Mouse (Mus musculus) liver, embryonic 14.5 days (tissue): ENCODE measurements around the gene Nrxn2. TPM values are rescaled to one million over a fixed set of nuclear protein-coding genes. Genes with fewer than 3 reads are reported as not detected.
A peak's percentile ranks its signal among the peaks of the same experiment; 100 is the strongest.

Source experiments
- ATAC-seq: fragments of 200-750 bp; cut with Nextera tagmentation; 2 replicates; pipeline ENCODE4 v1.8.0; 2017; ENCODE audit warnings: moderate number of reproducible peaks, mild to moderate bottlenecking, moderate library complexity; ENCODE audit not compliant: insufficient read depth
- DNase-seq, 3 experiments: peaks; one replicate each; pipeline ENCODE4 v3.0.0-alpha.2; 2012 to 2013; ENCODE audit warnings: low read depth in 3 of 3, low spot score in 3 of 3
- H3K27ac ChIP-seq: fragments of 300-500 bp; sonication (generic); 2 replicates; pipeline ENCODE4 v1.5.1; 2014; ENCODE audit warnings: moderate library complexity, mild to moderate bottlenecking, control low read depth, inconsistent platforms
- H3K27me3 ChIP-seq: fragments of 300-500 bp; sonication (generic); 2 replicates; pipeline ENCODE4 v1.6.1; 2014; ENCODE audit warnings: mild to moderate bottlenecking, low read length, moderate library complexity; ENCODE audit not compliant: control insufficient read depth, insufficient read depth
- H3K36me3 ChIP-seq: fragments of 300-500 bp; sonication (generic); replicated peaks from 2 replicates; pipeline ENCODE4 v1.6.1; 2014; ENCODE audit warnings: low read depth; ENCODE audit not compliant: control insufficient read depth, insufficient read depth
- H3K4me1 ChIP-seq, 2 experiments: fragments of 200-500 bp in 1 of 2; fragments of 300-500 bp in 1 of 2; sonication (generic) in 1 of 2; replicated peaks; 2 replicates each; pipeline ENCODE4 v1.6.1; 2012 to 2014; ENCODE audit warnings: antibody characterized with exemption in 1 of 2, inconsistent platforms in 1 of 2, low read length in 1 of 2; ENCODE audit not compliant: control insufficient read depth in 2 of 2, insufficient read depth in 2 of 2
- H3K4me2 ChIP-seq: fragments of 300-500 bp; sonication (generic); 2 replicates; pipeline ENCODE4 v1.6.1; 2014; ENCODE audit warnings: low read depth, mild to moderate bottlenecking, control low read depth, moderate library complexity
- H3K4me3 ChIP-seq, 2 experiments: fragments of 200-500 bp in 1 of 2; fragments of 300-500 bp in 1 of 2; sonication (generic) in 1 of 2; 2 replicates each; pipeline ENCODE4 v1.5.1; 2012 to 2014; ENCODE audit warnings: low read depth in 2 of 2, low read length in 2 of 2, mild to moderate bottlenecking in 2 of 2, control low read depth in 1 of 2, inconsistent platforms in 1 of 2, moderate library complexity in 1 of 2; ENCODE audit not compliant: insufficient read depth in 1 of 2
- H3K9ac ChIP-seq: fragments of 300-500 bp; sonication (generic); replicated peaks from 2 replicates; pipeline ENCODE4 v1.6.1; 2014; ENCODE audit warnings: mild to moderate bottlenecking, control low read depth, moderate library complexity
- H3K9me3 ChIP-seq: fragments of 300-500 bp; sonication (generic); 2 replicates; pipeline ENCODE4 v1.6.1; 2016; ENCODE audit warnings: low read length, mixed read lengths; ENCODE audit not compliant: control insufficient read depth
- CTCF ChIP-seq: IDR thresholded peaks from 2 replicates; pipeline ENCODE4 v1.5.1; 2016; ENCODE audit warnings: antibody characterized with exemption, low read depth, control low read depth
- EP300 ChIP-seq: IDR thresholded peaks from 2 replicates; pipeline ENCODE4 v1.6.1; 2016; ENCODE audit warnings: antibody characterized with exemption, low read depth
- whole genome bisulfite sequencing: fragments of 180-500 bp; shearing (Covaris S2); extraction: QIAGEN DNeasy Blood & Tissue Kit; methylation state at CpG from one replicate; pipeline ENCODE4 v1.1.7; 2014; ENCODE audit not compliant: insufficient replicate concordance; 5-methylcytosine and 5-hydroxymethylcytosine counted together
- polyA plus RNA-seq, 2 experiments: library from polyadenylated mRNA; depleted of rRNA in 1 of 2; stranded (reverse) in 1 of 2; unstranded in 1 of 2; fragments of >200 nt; fragmentation: Nextera tagmentation in 1 of 2; extraction: Ambion mirVana in 1 of 2; gene quantifications; 2 replicates each; pipeline versions ENCODE4 v1.2.1 to v1.2.3; 2012 to 2014

Nrxn2 gene
- polyA plus RNA-seq, 2 experiments, result 0.27 to 0.46 TPM

- ATAC-seq (no peak), DNase-seq (no peak)
- H3K4me1 ChIP-seq, result 0 out of 4 replicates have a peak, but pooled peaks cover 0 to 1% of the 10 kb centered on the region in 2 experiments
- 2% methylated on average over 35 of the region's 36 CpGs for WGBS
- TF ChIP-seq CTCF (no peak), EP300 (no peak)
- H3K9ac ChIP-seq, result no peak overlapping the region
- no peaks in the 10 kb centered on the region for H3K36me3 ChIP-seq
- H3K4me2 ChIP-seq, result peak overlapping the region; percentile 45
- H3K27ac ChIP-seq, result no peak overlapping the region
- H3K9me3 ChIP-seq, result no peaks in the 10 kb centered on the region
- H3K27me3 ChIP-seq, result peaks cover 45% of the 10 kb centered on the region
- 0 out of 4 replicates have a peak overlapping the region, but pooled peaks of 1 of the 2 experiments have one; percentile 23 for H3K4me3 ChIP-seq
These were observed 113.4 kb downstream of the Nrxn2 start for GRCm38 (mm10) chr19:6531832-6532471.

DNA sequence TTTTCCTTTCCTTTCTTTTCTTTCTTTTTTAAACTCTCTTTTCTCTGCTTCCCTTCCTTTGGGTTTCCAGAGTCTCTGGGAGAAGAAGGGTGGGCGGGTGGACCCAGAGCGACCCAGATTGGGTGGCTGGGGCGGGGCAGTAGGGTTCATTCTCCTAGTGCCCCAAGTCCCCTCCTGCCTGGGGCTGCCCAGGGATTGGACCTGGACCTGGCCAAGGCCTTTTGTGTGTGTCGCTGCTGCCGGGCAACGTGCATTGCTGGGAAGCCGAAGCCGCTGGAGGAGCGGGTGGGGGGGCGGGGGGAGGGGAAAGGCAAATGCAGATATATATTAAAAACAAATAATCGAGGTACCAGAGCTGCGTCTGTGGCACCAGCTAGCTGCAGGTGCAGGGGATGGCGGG is 114.1 kb downstream of the Nrxn2 start:
- no peaks in the 10 kb centered on the region for H3K36me3 ChIP-seq
- ATAC-seq, result no peak
- H3K27ac ChIP-seq, result no peak overlapping the region
- H3K4me1 ChIP-seq, result 0 out of 4 replicates have a peak, but pooled peaks cover 0 to 1% of the 10 kb centered on the region in 2 experiments
- no peak for DNase-seq
- no peak overlapping the region for H3K4me2 ChIP-seq
- no peaks in the 10 kb centered on the region for H3K9me3 ChIP-seq
- TF ChIP-seq CTCF (no peak), EP300 (no peak)
- no peak overlapping the region for H3K9ac ChIP-seq
- H3K4me3 ChIP-seq, result no peak overlapping the region
- peaks cover 45% of the 10 kb centered on the region for H3K27me3 ChIP-seq
- WGBS, result 18% methylated on average over 13 of the region's 13 CpGs

- no peak overlapping the region for H3K27ac ChIP-seq
- WGBS, result 58% methylated on average over 11 of the region's 11 CpGs
- ATAC-seq (no peak), DNase-seq (no peak)
- 0 out of 4 replicates have a peak, but pooled peaks cover 0 to 1% of the 10 kb centered on the region in 2 experiments for H3K4me1 ChIP-seq
- peaks cover 45% of the 10 kb centered on the region for H3K27me3 ChIP-seq
- no peak for TF ChIP-seq CTCF
- no peak for TF ChIP-seq EP300
- H3K4me3 ChIP-seq, result no peak overlapping the region
- H3K9me3 ChIP-seq, result no peaks in the 10 kb centered on the region
- no peak overlapping the region for H3K9ac ChIP-seq
- no peak overlapping the region for H3K4me2 ChIP-seq
- H3K36me3 ChIP-seq, result no peaks in the 10 kb centered on the region
These were observed 115.0 kb downstream of the Nrxn2 start for GRCm38 (mm10) chr19:6533290-6534117.

GRCm38 (mm10) chr19:6534118-6534415 is 115.5 kb downstream of the Nrxn2 start:
- WGBS, result 55% methylated on average over 5 of the region's 5 CpGs
- H3K36me3 ChIP-seq, result no peaks in the 10 kb centered on the region
- TF ChIP-seq CTCF (no peak), EP300 (no peak)
- H3K4me2 ChIP-seq, result no peak overlapping the region
- H3K4me3 ChIP-seq, result no peak overlapping the region
- ATAC-seq (no peak), DNase-seq (no peak)
- no peaks in the 10 kb centered on the region for H3K9me3 ChIP-seq
- H3K27ac ChIP-seq, result no peak overlapping the region
- H3K27me3 ChIP-seq, result peaks cover 45% of the 10 kb centered on the region
- H3K4me1 ChIP-seq, result 0 out of 4 replicates have a peak, but pooled peaks cover 0 to 1% of the 10 kb centered on the region in 2 experiments
- H3K9ac ChIP-seq, result no peak overlapping the region

- Histone ChIP-seq H3K4me3 (no peak overlapping the region), H3K4me2 (no peak overlapping the region), H3K27me3 (peaks cover 29% of the 10 kb centered on the region), H3K27ac (no peak overlapping the region), H3K4me1 (no peaks in the 10 kb centered on the region), H3K9ac (no peak overlapping the region), H3K9me3 (no peaks in the 10 kb centered on the region), H3K36me3 (no peaks in the 10 kb centered on the region)
- DNase-seq (no peak), ATAC-seq (no peak)
- TF ChIP-seq EP300, result no peak
- no peak for TF ChIP-seq CTCF
- 47% methylated on average over 3 of the region's 3 CpGs for WGBS
These were observed 117.7 kb downstream of the Nrxn2 start for GRCm38 (mm10) chr19:6536201-6536600.
